Mouse (Mus musculus) intestine, embryonic 15.5 days (tissue): ENCODE data around the gene Notch2. TPM values are rescaled to one million over a fixed set of nuclear protein-coding genes. Genes with fewer than 3 reads are reported as not detected.
A peak's percentile ranks its signal among the peaks of the same experiment; 100 is the strongest.

Experiments
- ATAC-seq: fragments of 200-750 bp; cut with Nextera tagmentation; 2 replicates; pipeline ENCODE4 v1.8.0; 2017; ENCODE audit warnings: moderate TSS enrichment, moderate library complexity
- H3K27ac ChIP-seq: fragments of 300-500 bp; sonication (generic); 2 replicates; pipeline ENCODE4 v1.5.1; 2015; ENCODE audit warnings: mild to moderate bottlenecking, inconsistent platforms
- H3K27me3 ChIP-seq: fragments of 300-500 bp; sonication (generic); replicated peaks from 2 replicates; pipeline ENCODE4 v1.6.1; 2015; ENCODE audit warnings: inconsistent platforms
- H3K36me3 ChIP-seq: fragments of 300-500 bp; sonication (generic); 2 replicates; pipeline ENCODE4 v1.6.1; 2015; ENCODE audit warnings: inconsistent platforms
- H3K4me1 ChIP-seq: fragments of 300-500 bp; sonication (generic); replicated peaks from 2 replicates; pipeline ENCODE4 v1.6.1; 2015; ENCODE audit warnings: inconsistent platforms
- H3K4me2 ChIP-seq: fragments of 300-500 bp; sonication (generic); replicated peaks from 2 replicates; pipeline ENCODE4 v1.6.1; 2015; ENCODE audit warnings: mild to moderate bottlenecking, inconsistent platforms
- H3K4me3 ChIP-seq: fragments of 300-500 bp; sonication (generic); replicated peaks from 2 replicates; pipeline ENCODE4 v1.5.1; 2015; ENCODE audit warnings: inconsistent platforms
- H3K9ac ChIP-seq: fragments of 300-500 bp; sonication (generic); 2 replicates; pipeline ENCODE4 v1.6.1; 2015; ENCODE audit warnings: inconsistent platforms
- H3K9me3 ChIP-seq: fragments of 300-500 bp; sonication (generic); 2 replicates; pipeline ENCODE4 v1.6.1; 2016; ENCODE audit warnings: inconsistent platforms
- WGBS: fragments of 180-500 bp; shearing (Covaris S2); methylation state at CpG from one replicate; pipeline ENCODE4 v1.1.7; 2015; 5-methylcytosine and 5-hydroxymethylcytosine counted together
- polyA plus RNA-seq: library from polyadenylated mRNA; unstranded; fragments of >200 nt; fragmentation: Nextera tagmentation; extraction: Ambion mirVana; gene quantifications from 2 replicates; pipeline ENCODE4 v1.2.1, GENCODE M21; 2015

Gene Notch2
- polyA plus RNA-seq, 1 experiment from 2014 or later, result 17.9 TPM

DNA sequence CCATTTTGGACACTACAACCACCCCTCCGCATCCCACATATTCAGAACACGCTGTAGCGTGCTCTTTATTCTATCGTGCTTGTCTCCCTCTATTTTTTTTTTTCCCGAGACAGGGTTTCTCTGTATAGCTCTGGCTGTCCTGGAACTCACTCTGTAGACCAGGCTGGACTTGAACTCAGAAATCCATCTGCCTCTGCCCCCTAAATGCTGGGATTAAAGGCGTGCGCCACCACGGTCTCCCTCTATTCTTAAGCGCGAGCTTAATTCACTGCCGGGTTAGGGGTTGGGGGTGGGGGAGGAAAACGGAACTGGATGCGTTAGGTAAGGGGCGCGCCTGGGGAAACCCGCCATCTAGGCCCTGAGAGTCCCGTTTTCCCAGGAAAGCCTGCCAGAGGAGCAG is 147.0 kb downstream of the Notch2 start, which contains the start of gene Adam30:
Gene Adam30, plus strand, starts transcription at position 301 of the 400 bp plus-strand sequence.
- no peak within 1 kb of the TSS for H3K27ac ChIP-seq

DNA sequence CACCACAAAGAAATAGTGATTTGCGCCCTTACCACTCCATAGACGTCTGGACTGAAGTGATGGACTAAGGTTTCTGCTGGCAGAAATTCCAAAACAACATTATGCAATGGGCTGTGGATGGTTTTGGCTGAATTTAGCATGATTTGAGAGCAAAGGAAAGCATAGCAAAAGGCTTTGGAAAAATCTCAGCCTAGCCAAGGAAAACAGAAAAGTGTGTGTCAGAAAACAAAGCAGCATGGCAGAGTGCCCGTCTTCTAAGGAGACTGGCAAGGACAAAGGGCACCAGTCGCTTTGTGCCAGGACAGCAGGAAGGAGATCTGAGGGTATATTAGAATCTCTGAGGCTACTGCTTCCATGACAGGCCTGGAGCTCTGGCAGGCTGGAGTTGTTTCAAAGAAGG is 165.0 kb downstream of the Notch2 start:
- Histone ChIP-seq H3K9me3 (no peaks in the 10 kb centered on the region), H3K27ac (no peak overlapping the region), H3K4me2 (no peak overlapping the region), H3K27me3 (no peaks in the 10 kb centered on the region), H3K4me3 (no peak overlapping the region), H3K36me3 (no peaks in the 10 kb centered on the region), H3K9ac (no peak overlapping the region), H3K4me1 (no peaks in the 10 kb centered on the region)
- WGBS, result 83% methylated on average over 4 of the region's 4 CpGs
- ATAC-seq, result no peak

More for the DNA sequence above, 147.0 kb downstream of the Notch2 start, which contains the start of gene Adam30:
- no peak for ATAC-seq
- no peaks in the 10 kb centered on the region for H3K9me3 ChIP-seq
- H3K9ac ChIP-seq, result no peak within 1 kb of the TSS
- H3K36me3 ChIP-seq, result no peaks in the 10 kb centered on the region
- H3K27me3 ChIP-seq, result no peaks in the 10 kb centered on the region
- H3K4me2 ChIP-seq, result no peak within 1 kb of the TSS
- 0 out of 2 replicates have a peak, but pooled peaks cover 3% of the 10 kb centered on the region for H3K4me1 ChIP-seq
- 86% methylated on average over 17 of the region's 17 CpGs for WGBS
- H3K4me3 ChIP-seq, result no peak within 1 kb of the TSS

DNA sequence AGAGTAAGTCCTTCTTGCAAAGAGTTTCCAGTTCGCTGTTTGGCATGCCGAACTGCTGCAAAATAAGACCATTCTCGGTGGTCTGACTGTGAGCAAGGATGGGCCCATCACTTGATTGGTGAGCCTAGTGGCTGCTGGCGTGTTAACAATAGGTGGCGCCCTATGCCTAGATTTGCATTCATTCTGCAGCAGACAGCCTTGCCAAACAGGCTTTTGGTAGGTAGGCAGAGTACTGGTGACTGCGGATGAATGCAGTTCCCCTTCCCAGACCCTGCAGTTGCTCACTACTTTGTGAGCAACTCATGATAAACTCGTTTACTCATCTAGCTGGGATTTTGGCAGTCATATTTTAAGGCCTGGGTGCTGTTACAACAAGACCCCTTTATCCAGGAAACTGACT is 167.5 kb downstream of the Notch2 start:
- ATAC-seq, result 0 out of 2 replicates have a peak, but pooled peaks have one; percentile 65

DNA sequence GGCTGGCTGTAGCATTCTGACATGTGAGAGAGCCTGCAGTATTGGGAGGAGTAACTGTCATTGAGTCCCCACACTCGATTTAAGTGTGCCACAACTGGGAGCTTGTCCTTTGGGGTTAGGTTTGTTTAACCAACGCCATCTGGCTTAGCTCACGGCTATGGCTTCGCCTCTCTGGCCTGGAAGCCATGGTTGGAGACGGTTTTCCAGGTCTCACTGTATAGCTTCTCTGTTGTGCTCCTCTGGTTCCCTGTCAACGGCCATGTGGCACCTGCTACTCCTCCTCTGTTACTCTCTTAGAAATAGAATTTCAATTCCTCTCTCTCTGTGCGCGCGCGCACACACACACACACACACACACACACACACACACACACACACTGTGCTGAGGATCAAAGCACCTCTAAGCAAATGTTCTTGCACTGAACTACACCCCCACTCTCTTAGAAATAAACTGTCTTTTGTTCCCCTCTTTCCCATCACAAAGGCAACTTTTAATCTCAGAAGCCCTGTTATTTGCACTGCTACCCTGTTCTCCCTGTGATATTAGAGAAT is 171.9 kb downstream of the Notch2 start:
- no peaks in the 10 kb centered on the region for H3K36me3 ChIP-seq
- H3K4me1 ChIP-seq, result no peaks in the 10 kb centered on the region
- H3K27me3 ChIP-seq, result no peaks in the 10 kb centered on the region
- H3K4me3 ChIP-seq, result no peak overlapping the region
- WGBS, result 51% methylated on average over 10 of the region's 10 CpGs
- no peak overlapping the region for H3K27ac ChIP-seq
- H3K4me2 ChIP-seq, result no peak overlapping the region
- no peak for ATAC-seq
- H3K9me3 ChIP-seq, result no peaks in the 10 kb centered on the region
- no peak overlapping the region for H3K9ac ChIP-seq

More for the DNA sequence above, 167.5 kb downstream of the Notch2 start:
- Histone ChIP-seq H3K9ac (no peak overlapping the region), H3K27ac (no peak overlapping the region), H3K4me2 (no peak overlapping the region), H3K4me1 (no peaks in the 10 kb centered on the region), H3K36me3 (no peaks in the 10 kb centered on the region), H3K4me3 (no peak overlapping the region), H3K27me3 (no peaks in the 10 kb centered on the region), H3K9me3 (no peaks in the 10 kb centered on the region)
- WGBS, result 28% methylated on average over 7 of the region's 7 CpGs

DNA sequence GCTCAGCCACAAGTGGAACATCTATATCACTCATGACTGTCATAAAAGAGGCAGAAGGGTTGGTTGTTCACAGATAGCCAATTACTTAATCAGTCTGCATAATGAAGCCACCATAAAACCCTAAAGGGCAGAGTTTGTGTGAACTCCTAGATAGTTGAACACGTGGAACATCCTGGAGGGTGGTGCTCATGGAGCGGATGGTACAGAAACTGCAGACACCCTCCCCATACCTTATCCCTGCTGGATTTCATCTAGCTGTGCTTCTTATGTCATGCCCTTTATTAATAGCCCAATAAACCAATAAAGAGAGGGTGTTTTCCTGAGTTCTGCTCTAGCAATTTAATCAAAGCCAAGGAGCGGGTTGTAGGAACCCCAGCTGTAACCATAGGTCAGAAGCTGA is 174.4 kb downstream of the Notch2 start:
- no peak overlapping the region for H3K4me2 ChIP-seq
- no peaks in the 10 kb centered on the region for H3K4me1 ChIP-seq
- no peak overlapping the region for H3K9ac ChIP-seq
- no peaks in the 10 kb centered on the region for H3K36me3 ChIP-seq
- H3K9me3 ChIP-seq, result no peaks in the 10 kb centered on the region
- WGBS, result 57% methylated on average over 3 of the region's 3 CpGs
- no peak overlapping the region for H3K4me3 ChIP-seq
- ATAC-seq, result peak; percentile 97
- no peak overlapping the region for H3K27ac ChIP-seq
- no peaks in the 10 kb centered on the region for H3K27me3 ChIP-seq

DNA sequence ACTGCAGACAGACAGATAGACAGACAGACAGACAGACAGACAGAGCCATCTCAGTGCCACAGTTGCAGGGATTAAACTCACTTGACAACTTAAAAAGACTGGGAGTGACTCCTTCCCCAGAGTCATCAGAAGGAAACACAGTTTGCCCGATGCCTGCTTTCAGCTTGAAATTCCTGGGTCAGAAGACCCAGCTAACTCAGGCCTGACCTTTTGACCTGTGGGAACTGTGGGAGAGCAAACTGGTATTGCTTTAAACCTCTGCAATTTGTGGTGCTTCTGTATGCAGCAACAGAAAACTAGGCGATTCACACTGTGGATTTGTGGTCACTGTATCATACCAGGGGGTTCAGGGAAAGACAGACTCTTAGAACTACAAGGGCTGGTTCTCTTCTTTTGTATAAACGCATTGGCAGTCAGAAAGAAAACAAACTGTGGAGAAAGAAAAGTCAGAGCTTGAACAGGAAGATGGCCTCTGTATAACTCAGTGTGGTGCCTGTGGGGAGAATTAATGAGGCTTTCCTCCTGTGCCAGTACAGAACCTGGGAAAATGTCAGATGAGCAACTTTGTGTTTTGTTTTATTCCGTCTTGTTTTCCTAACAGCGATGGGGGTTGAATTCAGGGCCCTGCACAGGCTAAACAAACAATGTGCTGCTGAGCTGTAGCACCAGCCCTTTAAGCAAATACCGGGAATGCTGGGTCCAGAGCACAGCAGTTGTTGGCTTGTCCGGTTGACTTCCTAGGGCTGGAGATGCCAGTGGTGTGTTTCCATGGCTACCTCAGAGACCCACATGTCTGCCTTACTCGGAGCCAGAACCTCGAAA is 184.6 kb downstream of the Notch2 start:
- Histone ChIP-seq H3K9me3 (no peaks in the 10 kb centered on the region), H3K4me3 (no peak overlapping the region), H3K4me1 (peaks cover 10% of the 10 kb centered on the region; the same call in 1 of the 2 replicates), H3K4me2 (no peak overlapping the region), H3K36me3 (no peaks in the 10 kb centered on the region), H3K27me3 (no peaks in the 10 kb centered on the region), H3K27ac (no peak overlapping the region), H3K9ac (no peak overlapping the region)
- ATAC-seq, result peak; percentile 59
- WGBS, result 16% methylated on average over 9 of the region's 9 CpGs

DNA sequence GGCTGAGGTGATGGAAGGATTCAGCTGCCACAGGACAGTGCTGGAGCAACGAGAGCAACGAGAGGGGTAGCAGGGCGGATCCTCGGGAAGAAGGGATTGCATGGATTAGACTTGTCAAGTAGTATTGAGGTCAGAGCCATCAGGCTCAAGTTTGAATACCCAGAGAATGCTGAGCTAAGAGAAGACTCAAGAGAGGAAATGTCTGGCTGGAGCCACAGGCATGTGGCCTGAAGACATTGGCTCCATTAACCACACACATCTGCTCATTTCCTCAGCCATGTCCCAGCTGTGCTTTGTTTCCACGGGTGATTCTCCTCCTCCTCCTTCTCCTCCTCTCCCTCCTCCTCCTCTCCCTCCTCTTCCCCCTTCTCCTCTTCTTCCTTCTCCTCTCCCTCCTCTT is 186.4 kb downstream of the Notch2 start:
- Histone ChIP-seq H3K9me3 (no peaks in the 10 kb centered on the region), H3K27ac (no peak overlapping the region), H3K4me2 (no peak overlapping the region), H3K4me3 (no peak overlapping the region), H3K9ac (no peak overlapping the region), H3K36me3 (no peaks in the 10 kb centered on the region), H3K4me1 (peaks cover 13% of the 10 kb centered on the region; the same call in 1 of the 2 replicates), H3K27me3 (no peaks in the 10 kb centered on the region)
- 54% methylated on average over 5 of the region's 5 CpGs for WGBS
- ATAC-seq, result no peak

Other genes with a start within 250 kb of the Notch2 start
- 23.7 and 23.8 TPM in 2 replicates for gene Pde4dip, start 124.8 kb upstream of the Notch2 start, polyA plus RNA-seq
- gene Sec22b, start 112.3 kb upstream of the Notch2 start, polyA plus RNA-seq, result 132 and 142 TPM in 2 replicates
- not detected in 2 replicates for gene Adam30, start 147.1 kb downstream of the Notch2 start, polyA plus RNA-seq
- gene Reg4, start 208.6 kb downstream of the Notch2 start, polyA plus RNA-seq, result 14.3 and 18.3 TPM in 2 replicates